Mouse (Mus musculus) heart, postnatal 0 days (tissue): ENCODE measurements around the gene Ccdc167.

Experiments used
- CTCF ChIP-seq: IDR thresholded peaks from 2 replicates; pipeline ENCODE4 v1.5.1; 2016; ENCODE audit warnings: antibody characterized with exemption, control low read depth, low read depth
- EP300 ChIP-seq: IDR thresholded peaks from 2 replicates; pipeline ENCODE4 v1.6.1; 2016; ENCODE audit warnings: antibody characterized with exemption, low read depth

DNA sequence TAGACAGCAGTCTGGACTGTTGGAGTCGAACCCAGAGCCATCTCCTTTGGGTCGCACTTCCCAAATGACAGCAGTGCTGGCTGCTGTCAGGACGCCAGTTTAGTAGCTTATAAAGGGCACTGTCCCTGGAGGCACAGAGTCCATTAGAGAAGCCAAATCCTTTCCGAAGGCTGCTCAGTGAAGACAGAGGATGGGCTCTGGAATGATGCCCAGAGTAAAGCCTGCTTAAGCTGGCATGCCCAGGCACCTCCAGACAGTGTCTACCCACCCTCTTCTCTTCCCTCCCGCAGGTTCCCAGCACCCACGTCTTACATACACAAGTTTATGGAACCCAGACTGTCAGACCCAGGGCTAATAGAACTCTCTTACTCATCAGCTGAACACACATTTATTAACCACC, 7.8 kb upstream of the Ccdc167 start:
- TF ChIP-seq CTCF, result no peak
- no peak for TF ChIP-seq EP300
